In the genomic region with DNA sequence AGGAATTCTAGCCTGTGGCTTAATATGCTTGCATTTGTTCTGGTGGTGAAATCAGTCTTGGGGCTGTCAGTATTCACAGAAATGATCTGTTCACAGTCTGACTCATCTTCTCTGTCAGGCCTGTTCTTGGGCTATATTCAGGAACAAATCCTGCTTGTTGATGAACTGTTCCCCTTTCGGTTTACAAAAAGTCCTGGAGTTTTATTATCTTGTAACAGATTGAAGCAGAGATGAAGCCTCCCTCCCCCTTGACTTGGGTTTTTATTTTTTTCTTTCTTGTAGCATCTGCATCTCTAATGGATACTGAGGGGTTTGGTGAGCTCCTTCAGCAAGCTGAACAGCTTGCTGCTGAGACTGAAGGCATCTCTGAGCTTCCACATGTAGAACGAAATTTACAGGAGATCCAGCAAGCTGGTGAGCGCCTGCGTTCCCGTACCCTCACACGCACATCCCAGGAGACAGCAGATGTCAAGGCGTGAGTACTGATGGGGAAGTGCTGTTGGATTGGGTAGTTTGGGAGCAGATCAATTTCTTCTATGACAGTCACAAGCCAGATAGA, we compare ENCODE assay signal across 23 mouse cellular contexts. TPM values are rescaled to one million over a fixed set of nuclear protein-coding genes. Genes with fewer than 3 reads are reported as not detected.
DNase-seq lines count a peak whose midpoint lies in the region; ATAC-seq and TF ChIP-seq lines count a peak whose summit lies in the region.
"Had no signal": no experiment of that assay in that cellular context is flagged by ENCODE, and none has a peak within 500 bp of the region (broad histone marks: within the 10 kb centered on the region; RNA-seq: fewer than 3 reads in every experiment).

No protein-coding gene starts in this region.

- ATAC-seq in frontal cortex, adult (ENCODE audit: low TSS enrichment) = peak; percentile 86
- no peak for ATAC-seq in megakaryocyte, adult 5-6 weeks (ENCODE audit: poor library complexity, severe bottlenecking)
- no peak for ATAC-seq in midbrain, embryonic 11.5 days (ENCODE audit: low FRiP score)
- ATAC-seq: forebrain, postnatal 0 days; inflammation-experienced regulatory T-cells, adult 6 months; midbrain, embryonic 15.5 days had no signal

- peak overlapping the region; percentile 62 for H3K4me3 ChIP-seq in megakaryocyte, embryonic 14.5 days (replicated peaks)
- H3K4me3 ChIP-seq in cortical plate, adult 2 months (ENCODE audit: insufficient read depth, low read length) = no peak overlapping the region
- H3K4me3 ChIP-seq in macrophage (ENCODE audit: inconsistent target) = no peak overlapping the region
- H3K4me3 ChIP-seq in cerebellum, adult 2 months (replicated peaks; ENCODE audit: insufficient read depth, low read depth, low read length) = no peak overlapping the region
- no peak overlapping the region for H3K4me3 ChIP-seq in midbrain, embryonic 11.5 days (ENCODE audit: low read depth, low read length)
- H3K4me3 ChIP-seq: embryonic facial prominence, embryonic 13.5 days; gastrocnemius, adult 2 months; hindbrain, embryonic 12.5 days; limb, embryonic 15.5 days; liver, embryonic 15.5 days; midbrain, embryonic 15.5 days; neural tube, embryonic 15.5 days had no signal

- WGBS in macrophage (ENCODE audit: missing documents) = 91% methylated on average over 7 of the region's 7 CpGs
- WGBS in cerebellum, adult 2 months = 62% methylated on average over 7 of the region's 7 CpGs
- 92% methylated on average over 7 of the region's 7 CpGs for whole genome bisulfite sequencing in midbrain, embryonic 11.5 days

- H3K9ac ChIP-seq in midbrain, embryonic 11.5 days (ENCODE audit: low read length) = no peak overlapping the region
- H3K9ac ChIP-seq: embryonic facial prominence, embryonic 13.5 days; forebrain, postnatal 0 days; hindbrain, embryonic 12.5 days; limb, embryonic 15.5 days; liver, embryonic 15.5 days; midbrain, embryonic 15.5 days; neural tube, embryonic 15.5 days had no signal

- peaks cover 62% of the 10 kb centered on the region for H3K36me3 ChIP-seq in megakaryocyte, embryonic 14.5 days (replicated peaks; ENCODE audit: low read length)
- no peaks in the 10 kb centered on the region for H3K36me3 ChIP-seq in macrophage (ENCODE audit: inconsistent target)
- H3K36me3 ChIP-seq in midbrain, embryonic 11.5 days (ENCODE audit: control insufficient read depth, insufficient read depth, low read length) = no peaks in the 10 kb centered on the region

- peak overlapping the region; percentile 98 for H3K27ac ChIP-seq in cortical plate, adult 2 months (ENCODE audit: insufficient read depth, low read length)
- peak overlapping the region; percentile 80 for H3K27ac ChIP-seq in macrophage
- H3K27ac ChIP-seq in cerebellum, adult 2 months (ENCODE audit: insufficient read depth, low read length) = no peak overlapping the region
- H3K27ac ChIP-seq in midbrain, embryonic 11.5 days (ENCODE audit: low read depth, low read length) = no peak overlapping the region
- H3K27ac ChIP-seq: embryonic facial prominence, embryonic 13.5 days; gastrocnemius, adult 2 months; hindbrain, embryonic 12.5 days; limb, embryonic 15.5 days; liver, embryonic 15.5 days; midbrain, embryonic 15.5 days; neural tube, embryonic 15.5 days had no signal

- no peak for TF ChIP-seq POLR2A in cortical plate, adult 2 months (IDR thresholded peaks at IDR 0.05; ENCODE audit: extremely low read depth, insufficient read depth, low read length)
- TF ChIP-seq POLR2A in cerebellum, adult 2 months (IDR thresholded peaks at IDR 0.05; ENCODE audit: borderline replicate concordance, insufficient read depth, low read length) = no peak

- H3K9me3 ChIP-seq in megakaryocyte, embryonic 14.5 days = no peaks in the 10 kb centered on the region
- no peaks in the 10 kb centered on the region for H3K9me3 ChIP-seq in midbrain, embryonic 11.5 days (ENCODE audit: control insufficient read depth, low read length)
- H3K9me3 ChIP-seq: embryonic facial prominence, embryonic 13.5 days; G1E; hindbrain, embryonic 12.5 days; limb, embryonic 15.5 days; liver, embryonic 15.5 days; midbrain, embryonic 15.5 days; neural tube, embryonic 15.5 days had no signal

- no peak overlapping the region for H3K4me2 ChIP-seq in midbrain, embryonic 11.5 days
- H3K4me2 ChIP-seq: embryonic facial prominence, embryonic 13.5 days; heart, embryonic 11.5 days; hindbrain, embryonic 12.5 days; limb, embryonic 15.5 days; liver, embryonic 15.5 days; midbrain, embryonic 15.5 days; neural tube, embryonic 15.5 days had no signal

- H3K4me1 ChIP-seq in megakaryocyte, embryonic 14.5 days = peaks cover 35% of the 10 kb centered on the region
- peaks cover 6% of the 10 kb centered on the region for H3K4me1 ChIP-seq in cortical plate, adult 2 months (ENCODE audit: control insufficient read depth, insufficient read depth, low read length)
- H3K4me1 ChIP-seq in cerebellum, adult 2 months (ENCODE audit: control insufficient read depth, insufficient read depth, low read length) = no peaks in the 10 kb centered on the region
- no peaks in the 10 kb centered on the region for H3K4me1 ChIP-seq in midbrain, embryonic 11.5 days (ENCODE audit: control insufficient read depth, insufficient read depth, low read length)
- H3K4me1 ChIP-seq: hindbrain, embryonic 12.5 days; limb, embryonic 15.5 days; liver, embryonic 15.5 days; midbrain, embryonic 15.5 days; neural tube, embryonic 15.5 days had no signal

- DNase-seq in frontal cortex, postnatal 14 days (ENCODE audit: low spot score in 2 of 2) = no peak
- no peak for DNase-seq in cerebellum, adult 2 months
- DNase-seq in midbrain, embryonic 11.5 days (ENCODE audit: low spot score, missing footprints) = no peak
- DNase-seq: cerebellum, postnatal 10 days; forebrain, postnatal 0 days; gastrocnemius, adult 2 months; heart, postnatal 10 days; kidney, adult 2 months; kidney, postnatal 25 days had no signal

- no peak for TF ChIP-seq CTCF in cortical plate, adult 2 months (IDR thresholded peaks at IDR 0.05; ENCODE audit: extremely low read depth, insufficient read depth, low read length)
- TF ChIP-seq CTCF in cerebellum, adult 2 months (IDR thresholded peaks at IDR 0.05; ENCODE audit: borderline replicate concordance, insufficient read depth, low read depth, low read length) = no peak

- peaks cover 39% of the 10 kb centered on the region for H3K79me2 ChIP-seq in macrophage (ENCODE audit: inconsistent target)

- H3K27me3 ChIP-seq in megakaryocyte, embryonic 14.5 days (replicated peaks) = no peaks in the 10 kb centered on the region
- no peaks in the 10 kb centered on the region for H3K27me3 ChIP-seq in cerebellum, adult 2 months (ENCODE audit: control insufficient read depth, insufficient read depth, low read length)
- H3K27me3 ChIP-seq in midbrain, embryonic 11.5 days (ENCODE audit: control insufficient read depth, insufficient read depth, low read length) = no peaks in the 10 kb centered on the region
- H3K27me3 ChIP-seq: embryonic facial prominence, embryonic 13.5 days; hindbrain, embryonic 12.5 days; limb, embryonic 15.5 days; liver, embryonic 15.5 days; midbrain, embryonic 15.5 days; neural tube, embryonic 15.5 days had no signal

RNA-seq across cellular contexts. Expression of gene Nup93, which starts 13.1 kb away (rescaled TPM):
- 3.1 and 3.3 TPM in 2 replicates for polyA plus RNA-seq in megakaryocyte, embryonic 14.5 days (2012; ENCODE audit: insufficient read depth, low replicate concordance)
- total RNA-seq in megakaryocyte, adult 5-6 weeks (2015) = 15.8 and 17.7 TPM in 2 replicates
- 22.9 and 24.1 TPM in 2 replicates for total RNA-seq in megakaryocyte, adult 5-6 weeks (2017)
- 26.5 and 27.2 TPM in 2 replicates for polyA plus RNA-seq in cortical plate, adult 2 months (2012; rRNA removed)
- 10 to 100 TPM; 15.9 to 92.2 (median 65.2) TPM for total RNA-seq in macrophage (2018; cell fraction: chromatin; rRNA removed)
- 10 to 100 TPM; 14.2 to 25.0 (median 20.7) TPM for total RNA-seq in macrophage (2018; cell fraction: cytosol; rRNA removed)
- total RNA-seq in macrophage (2018; cell fraction: nucleus; rRNA removed) = 10 to 100 TPM; 14.9 to 64.7 (median 34.3) TPM
- 20.6 to 35.1 TPM (median 24.9 TPM) in 3 replicates for polyA plus RNA-seq in macrophage (2018)
- 29.1 and 30.5 TPM in 2 replicates for polyA plus RNA-seq in cerebellum, adult 2 months (2012; rRNA removed)
- 118 and 121 TPM in 2 replicates for polyA plus RNA-seq in midbrain, embryonic 11.5 days (2014; fragmentation: Nextera tagmentation; extraction: Ambion mirVana)

RNA-seq across cellular contexts. Expression of gene Mt1, which starts 48.6 kb away (rescaled TPM):
- 627 and 878 TPM in 2 replicates for polyA plus RNA-seq in megakaryocyte, embryonic 14.5 days (2012; ENCODE audit: insufficient read depth, low replicate concordance)
- total RNA-seq in megakaryocyte, adult 5-6 weeks (2015) = 18.6 and 24.3 TPM in 2 replicates
- total RNA-seq in megakaryocyte, adult 5-6 weeks (2017) = 32.5 and 48.1 TPM in 2 replicates
- polyA plus RNA-seq in cortical plate, adult 2 months (2012; rRNA removed) = 1,137 and 1,412 TPM in 2 replicates
- 100 to 1,000 TPM in 6 of 26 experiments, 10 to 100 TPM in 14, 1 to 10 TPM in 6; 6.3 to 198 (median 42.8) TPM for total RNA-seq in macrophage (2018; cell fraction: chromatin; rRNA removed)
- 100 to 1,000 TPM in 18 of 26 experiments, 10 to 100 TPM in 8; 53.4 to 670 (median 263) TPM for total RNA-seq in macrophage (2018; cell fraction: cytosol; rRNA removed)
- 100 to 1,000 TPM in 12 of 26 experiments, 10 to 100 TPM in 14; 11.4 to 354 (median 57.9) TPM for total RNA-seq in macrophage (2018; cell fraction: nucleus; rRNA removed)
- polyA plus RNA-seq in macrophage (2018) = 337 to 418 TPM (median 412 TPM) in 3 replicates
- polyA plus RNA-seq in cerebellum, adult 2 months (2012; rRNA removed) = 1,145 and 1,309 TPM in 2 replicates
- 87.0 and 94.1 TPM in 2 replicates for polyA plus RNA-seq in midbrain, embryonic 11.5 days (2014; fragmentation: Nextera tagmentation; extraction: Ambion mirVana)

RNA-seq across cellular contexts. Expression of gene Mt2, which starts 55.0 kb away (rescaled TPM):
- polyA plus RNA-seq in megakaryocyte, embryonic 14.5 days (2012; ENCODE audit: insufficient read depth, low replicate concordance) = 368 and 523 TPM in 2 replicates
- 0.76 and 2.8 TPM in 2 replicates for total RNA-seq in megakaryocyte, adult 5-6 weeks (2015)
- 2.0 and 4.2 TPM in 2 replicates for total RNA-seq in megakaryocyte, adult 5-6 weeks (2017)
- 559 and 591 TPM in 2 replicates for polyA plus RNA-seq in cortical plate, adult 2 months (2012; rRNA removed)
- 10 to 100 TPM in 11 of 26 experiments, 1 to 10 TPM in 6, not detected in 9; 2.7 to 50.7 (median 16.8) TPM for total RNA-seq in macrophage (2018; cell fraction: chromatin; rRNA removed)
- 100 to 1,000 TPM in 11 of 26 experiments, 10 to 100 TPM in 11, 1 to 10 TPM in 4; 4.3 to 579 (median 54.0) TPM for total RNA-seq in macrophage (2018; cell fraction: cytosol; rRNA removed)
- 100 to 1,000 TPM in 2 of 26 experiments, 10 to 100 TPM in 13, 1 to 10 TPM in 9, not detected in 2; 1.4 to 360 (median 20.6) TPM for total RNA-seq in macrophage (2018; cell fraction: nucleus; rRNA removed)
- polyA plus RNA-seq in macrophage (2018) = 23.3 to 71.9 TPM (median 36.5 TPM) in 3 replicates
- 579 and 685 TPM in 2 replicates for polyA plus RNA-seq in cerebellum, adult 2 months (2012; rRNA removed)
- polyA plus RNA-seq in midbrain, embryonic 11.5 days (2014; fragmentation: Nextera tagmentation; extraction: Ambion mirVana) = 22.9 and 29.8 TPM in 2 replicates

Comparison
In these comparisons a context has a peak if more than half of its experiments do, and no peak if none do; other contexts are left out.
1. H3K27ac ChIP-seq: peak in cortical plate, adult 2 months (single experiment) and macrophage (single experiment); none in cerebellum, adult 2 months (single experiment) and midbrain, embryonic 11.5 days (single experiment).